Mouse (Mus musculus) limb, embryonic 12.5 days (tissue): ENCODE results near the gene Cep170. TPM values are rescaled to one million over a fixed set of nuclear protein-coding genes. Genes with fewer than 3 reads are reported as not detected.
A peak's percentile ranks its signal among the peaks of the same experiment; 100 is the strongest.

Experiments used
- ATAC-seq: fragments of 200-750 bp; cut with Nextera tagmentation; 2 replicates; pipeline ENCODE4 v1.8.0; 2017; ENCODE audit warnings: low read depth, moderate TSS enrichment; ENCODE audit not compliant: insufficient number of reproducible peaks, insufficient read depth, low FRiP score, low TSS enrichment
- H3K27ac ChIP-seq: fragments of 300-500 bp; sonication (generic); 2 replicates; pipeline ENCODE4 v1.5.1; 2016; ENCODE audit warnings: mild to moderate bottlenecking, moderate library complexity
- H3K27me3 ChIP-seq: fragments of 300-500 bp; sonication (generic); 2 replicates; pipeline ENCODE4 v1.6.1; 2016; ENCODE audit warnings: mild to moderate bottlenecking, moderate library complexity
- H3K36me3 ChIP-seq: fragments of 300-500 bp; sonication (generic); 2 replicates; pipeline ENCODE4 v1.6.1; 2016; ENCODE audit warnings: mild to moderate bottlenecking, moderate library complexity
- H3K4me1 ChIP-seq: fragments of 300-500 bp; sonication (generic); replicated peaks from 2 replicates; pipeline ENCODE4 v1.6.1; 2016
- H3K4me2 ChIP-seq: fragments of 300-500 bp; sonication (generic); 2 replicates; pipeline ENCODE4 v1.6.1; 2016; ENCODE audit warnings: mild to moderate bottlenecking, moderate library complexity
- H3K4me3 ChIP-seq: fragments of 300-500 bp; sonication (generic); replicated peaks from 2 replicates; pipeline ENCODE4 v1.5.1; 2016; ENCODE audit warnings: mild to moderate bottlenecking
- H3K9ac ChIP-seq: fragments of 300-500 bp; sonication (generic); replicated peaks from 2 replicates; pipeline ENCODE4 v1.6.1; 2016; ENCODE audit warnings: mild to moderate bottlenecking, moderate library complexity
- H3K9me3 ChIP-seq: fragments of 300-500 bp; sonication (generic); 2 replicates; pipeline ENCODE4 v1.6.1; 2016; ENCODE audit warnings: mild to moderate bottlenecking, moderate library complexity
- WGBS: fragments of 180-500 bp; shearing (Covaris S2); methylation state at CpG from one replicate; pipeline ENCODE4 v1.1.7; 2016; 5-methylcytosine and 5-hydroxymethylcytosine counted together
- polyA plus RNA-seq: library from polyadenylated mRNA; unstranded; fragments of >200 nt; fragmentation: Nextera tagmentation; extraction: Ambion mirVana; gene quantifications from 2 replicates; pipeline ENCODE4 v1.2.1, GENCODE M21; 2016

Cep170 gene
- polyA plus RNA-seq, 1 experiment from 2014 or later, result 36.4 TPM

DNA sequence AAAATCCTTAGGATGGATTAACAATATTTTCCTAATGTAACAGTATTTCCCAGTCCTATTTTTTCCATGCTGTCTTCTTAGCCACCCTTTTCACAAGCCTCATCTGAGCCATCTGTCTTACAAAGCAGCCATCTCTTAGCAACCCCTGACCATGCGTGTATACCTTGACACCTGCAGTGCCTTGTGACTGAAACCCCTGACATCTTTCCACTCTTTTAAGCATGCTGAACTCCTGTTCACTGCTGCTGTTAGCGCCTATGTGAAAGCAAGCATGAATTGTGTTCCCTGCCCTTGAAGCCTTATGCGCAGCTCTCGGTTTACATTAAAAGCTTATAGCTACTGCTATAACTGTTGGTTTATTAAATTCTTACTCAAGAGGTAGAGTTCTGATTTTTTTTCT, 11.2 kb upstream of the Cep170 start:
- H3K27me3 ChIP-seq, result no peaks in the 10 kb centered on the region
- no peak overlapping the region for H3K9ac ChIP-seq
- no peak for ATAC-seq
- no peaks in the 10 kb centered on the region for H3K9me3 ChIP-seq
- peaks cover 2% of the 10 kb centered on the region; the same call in 1 of the 2 replicates for H3K36me3 ChIP-seq
- no peak overlapping the region for H3K27ac ChIP-seq
- H3K4me2 ChIP-seq, result no peak overlapping the region
- no peaks in the 10 kb centered on the region for H3K4me1 ChIP-seq
- no peak overlapping the region for H3K4me3 ChIP-seq
- 91% methylated on average over 4 of the region's 4 CpGs for WGBS

GRCm38 (mm10) chr1:176824611-176825010, 10.7 kb upstream of the Cep170 start:
- no peak for ATAC-seq

GRCm38 (mm10) chr1:176823889-176824288, 10.0 kb upstream of the Cep170 start:
- ATAC-seq, result no peak
- Histone ChIP-seq H3K36me3 (peaks cover 2% of the 10 kb centered on the region; the same call in 1 of the 2 replicates), H3K9ac (no peak overlapping the region), H3K4me1 (no peaks in the 10 kb centered on the region), H3K27me3 (no peaks in the 10 kb centered on the region), H3K4me3 (no peak overlapping the region), H3K4me2 (no peak overlapping the region), H3K9me3 (no peaks in the 10 kb centered on the region), H3K27ac (no peak overlapping the region)
- 89% methylated on average over 8 of the region's 8 CpGs for WGBS

More at GRCm38 (mm10) chr1:176824611-176825010, 10.7 kb upstream of the Cep170 start:
- WGBS, result 75% methylated on average over 6 of the region's 6 CpGs
- Histone ChIP-seq H3K9me3 (no peaks in the 10 kb centered on the region), H3K9ac (no peak overlapping the region), H3K36me3 (peaks cover 2% of the 10 kb centered on the region; the same call in 1 of the 2 replicates), H3K4me2 (no peak overlapping the region), H3K27me3 (no peaks in the 10 kb centered on the region), H3K4me1 (no peaks in the 10 kb centered on the region), H3K4me3 (no peak overlapping the region), H3K27ac (no peak overlapping the region)

- no peak overlapping the region for H3K4me2 ChIP-seq
- H3K9ac ChIP-seq, result no peak overlapping the region
- H3K9me3 ChIP-seq, result no peaks in the 10 kb centered on the region
- WGBS, result 82% methylated on average over 4 of the region's 4 CpGs
- H3K4me1 ChIP-seq, result no peaks in the 10 kb centered on the region
- no peak overlapping the region for H3K27ac ChIP-seq
- no peaks in the 10 kb centered on the region for H3K27me3 ChIP-seq
- no peak for ATAC-seq
- H3K36me3 ChIP-seq, result no peaks in the 10 kb centered on the region
- no peak overlapping the region for H3K4me3 ChIP-seq
These were observed 9.1 kb upstream of the Cep170 start for GRCm38 (mm10) chr1:176822949-176823348.

- WGBS, result 58% methylated on average over 1 of the region's 1 CpGs
- no peaks in the 10 kb centered on the region for H3K9me3 ChIP-seq
- no peak for ATAC-seq
- H3K27me3 ChIP-seq, result no peaks in the 10 kb centered on the region
- H3K9ac ChIP-seq, result no peak overlapping the region
- H3K27ac ChIP-seq, result no peak overlapping the region
- no peak overlapping the region for H3K4me3 ChIP-seq
- H3K36me3 ChIP-seq, result no peaks in the 10 kb centered on the region
- no peaks in the 10 kb centered on the region for H3K4me1 ChIP-seq
- no peak overlapping the region for H3K4me2 ChIP-seq
These were observed 8.1 kb upstream of the Cep170 start for GRCm38 (mm10) chr1:176821929-176822328.

DNA sequence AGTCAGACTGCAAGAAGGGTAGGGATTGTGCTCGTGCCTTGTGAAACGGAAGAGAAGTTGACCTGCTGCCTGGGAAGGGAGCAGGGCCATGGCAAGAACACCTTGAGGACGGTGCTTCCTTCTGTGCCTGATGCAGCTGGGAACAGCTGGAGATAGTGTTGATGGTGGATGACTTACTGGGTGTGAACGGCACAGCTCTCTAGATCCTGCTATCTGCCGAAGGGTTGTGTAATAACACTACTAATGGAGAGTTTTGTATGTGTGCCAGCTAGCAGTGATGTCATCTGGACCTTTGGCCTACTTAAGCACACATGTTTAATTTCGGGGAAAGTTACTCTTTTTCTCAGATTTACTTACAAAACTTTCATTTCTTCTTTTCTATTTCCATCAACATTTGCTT, 4.9 kb upstream of the Cep170 start:
- 0 out of 2 replicates have a peak, but pooled peaks cover 2% of the 10 kb centered on the region for H3K4me1 ChIP-seq
- H3K27ac ChIP-seq, result no peak overlapping the region
- H3K9ac ChIP-seq, result no peak overlapping the region
- no peak for ATAC-seq
- H3K9me3 ChIP-seq, result no peaks in the 10 kb centered on the region
- H3K27me3 ChIP-seq, result no peaks in the 10 kb centered on the region
- WGBS, result 68% methylated on average over 6 of the region's 6 CpGs
- no peaks in the 10 kb centered on the region for H3K36me3 ChIP-seq
- H3K4me2 ChIP-seq, result no peak overlapping the region
- no peak overlapping the region for H3K4me3 ChIP-seq

GRCm38 (mm10) chr1:176818147-176818546, 4.3 kb upstream of the Cep170 start:
- Histone ChIP-seq H3K4me1 (0 out of 2 replicates have a peak, but pooled peaks cover 2% of the 10 kb centered on the region), H3K27ac (no peak overlapping the region), H3K27me3 (no peaks in the 10 kb centered on the region), H3K36me3 (no peaks in the 10 kb centered on the region), H3K9me3 (no peaks in the 10 kb centered on the region), H3K9ac (no peak overlapping the region), H3K4me3 (no peak overlapping the region), H3K4me2 (no peak overlapping the region)
- 77% methylated on average over 2 of the region's 2 CpGs for WGBS
- ATAC-seq, result no peak

DNA sequence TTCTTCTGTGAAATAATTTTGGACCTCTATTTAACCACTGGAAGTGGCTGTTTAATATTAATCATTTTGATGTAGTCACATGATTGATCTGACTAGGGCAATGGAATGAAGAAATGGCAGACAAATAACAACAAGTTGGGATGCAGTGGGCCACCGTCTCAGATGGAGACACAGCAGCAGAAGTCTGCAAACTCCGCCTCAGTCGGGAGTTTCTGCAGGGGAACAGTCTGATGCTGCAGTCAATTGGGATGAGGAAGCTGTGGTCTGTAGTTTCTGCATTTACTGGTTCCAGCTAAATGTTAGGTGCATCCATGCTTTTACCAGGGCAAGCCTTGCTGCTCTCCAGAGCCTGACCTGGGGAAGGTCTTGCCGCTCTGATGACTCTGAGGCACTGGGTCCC, 2.9 kb upstream of the Cep170 start:
- no peak overlapping the region for H3K4me2 ChIP-seq
- H3K36me3 ChIP-seq, result no peaks in the 10 kb centered on the region

DNA sequence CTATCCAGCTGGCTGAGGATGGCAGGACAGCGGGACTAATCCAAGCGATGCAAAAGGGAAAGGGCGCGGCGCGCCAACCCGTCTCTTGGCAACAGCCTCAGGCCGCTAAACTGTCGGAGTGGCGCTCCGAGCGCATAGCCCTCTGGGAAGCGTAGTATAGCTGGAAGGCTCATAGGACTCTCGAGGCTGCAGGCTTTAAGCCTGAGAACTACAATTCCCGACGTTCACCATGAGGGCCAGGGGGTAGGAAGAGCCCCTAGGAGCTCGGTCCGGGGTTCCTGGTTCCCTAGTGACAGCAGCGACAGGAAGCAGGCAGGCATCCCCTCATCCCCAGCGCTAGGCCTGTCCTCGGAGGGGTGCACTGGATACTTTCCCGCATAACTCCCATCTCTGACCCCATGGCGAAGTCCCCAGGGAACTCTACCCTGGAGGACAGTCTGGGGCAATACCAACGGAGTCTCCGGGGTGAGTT, 760 bp upstream of the Cep170 start, which contains the start of gene Sdccag8:
Gene Sdccag8 (plus strand): TSS at position 70 of the 472 bp plus-strand sequence.
- Histone ChIP-seq H3K9ac (peak within 1 kb of the TSS; percentile 93), H3K4me3 (peak within 1 kb of the TSS; percentile 85), H3K9me3 (no peaks in the 10 kb centered on the region), H3K36me3 (no peaks in the 10 kb centered on the region), H3K27me3 (no peaks in the 10 kb centered on the region), H3K4me2 (peak within 1 kb of the TSS; percentile 73), H3K27ac (peak within 1 kb of the TSS; percentile 99), H3K4me1 (peaks cover 16% of the 10 kb centered on the region)
- WGBS, result under 1% methylated on average over 25 of the region's 25 CpGs
- ATAC-seq, result peak; percentile 97

More for the DNA sequence above, 2.9 kb upstream of the Cep170 start:
- Histone ChIP-seq H3K27me3 (no peaks in the 10 kb centered on the region), H3K9ac (no peak overlapping the region), H3K9me3 (no peaks in the 10 kb centered on the region), H3K4me1 (peaks cover 8% of the 10 kb centered on the region), H3K4me3 (no peak overlapping the region), H3K27ac (no peak overlapping the region)
- WGBS, result 88% methylated on average over 4 of the region's 4 CpGs
- no peak for ATAC-seq

DNA sequence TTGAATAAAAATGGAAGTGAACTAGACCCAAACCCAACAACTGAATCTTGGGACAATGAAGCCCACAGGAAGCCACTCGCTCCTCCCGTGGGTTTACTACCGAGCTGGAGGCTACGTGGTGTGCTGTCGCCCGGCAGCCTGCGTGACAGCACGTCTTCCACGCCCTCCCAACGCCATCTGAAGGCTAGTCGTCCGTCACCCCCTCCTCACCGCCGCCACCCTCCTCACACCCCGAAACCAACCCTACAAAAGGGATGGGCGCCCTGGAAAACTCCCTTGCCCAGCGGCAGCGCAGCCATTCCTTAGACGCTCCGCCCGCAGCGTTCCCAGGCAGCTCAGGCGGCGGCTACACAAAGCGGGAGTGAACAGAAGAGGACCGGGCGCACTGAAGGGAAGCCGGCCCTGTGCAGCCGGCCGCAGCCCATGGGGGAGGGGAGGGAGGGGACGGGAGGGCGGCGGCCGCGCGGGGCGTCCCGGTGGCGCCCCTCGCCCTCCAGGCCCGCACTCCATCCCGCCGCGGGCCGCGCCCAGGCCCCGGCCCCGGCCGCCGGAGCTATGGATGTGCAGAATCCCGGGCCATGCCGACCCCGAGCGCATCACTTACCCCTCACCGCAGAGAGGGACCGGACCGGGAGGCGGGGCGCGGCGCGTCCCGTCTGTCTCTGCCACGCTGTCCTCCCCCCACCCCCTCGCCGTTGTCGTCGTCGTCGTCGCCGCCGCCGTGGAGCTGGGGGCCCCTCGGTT, 403 bp downstream of the Cep170 start:
- H3K9ac ChIP-seq, result peak overlapping the region; percentile 93
- H3K9me3 ChIP-seq, result no peaks in the 10 kb centered on the region
- peak; percentile 52 for ATAC-seq
- H3K27me3 ChIP-seq, result no peaks in the 10 kb centered on the region
- peaks cover 21% of the 10 kb centered on the region for H3K4me1 ChIP-seq
- no peaks in the 10 kb centered on the region for H3K36me3 ChIP-seq
- peak overlapping the region; percentile 73 for H3K4me2 ChIP-seq
- peak overlapping the region; percentile 85 for H3K4me3 ChIP-seq
- peak overlapping the region; percentile 99 for H3K27ac ChIP-seq
- WGBS, result 0% methylated on average over 62 of the region's 75 CpGs

DNA sequence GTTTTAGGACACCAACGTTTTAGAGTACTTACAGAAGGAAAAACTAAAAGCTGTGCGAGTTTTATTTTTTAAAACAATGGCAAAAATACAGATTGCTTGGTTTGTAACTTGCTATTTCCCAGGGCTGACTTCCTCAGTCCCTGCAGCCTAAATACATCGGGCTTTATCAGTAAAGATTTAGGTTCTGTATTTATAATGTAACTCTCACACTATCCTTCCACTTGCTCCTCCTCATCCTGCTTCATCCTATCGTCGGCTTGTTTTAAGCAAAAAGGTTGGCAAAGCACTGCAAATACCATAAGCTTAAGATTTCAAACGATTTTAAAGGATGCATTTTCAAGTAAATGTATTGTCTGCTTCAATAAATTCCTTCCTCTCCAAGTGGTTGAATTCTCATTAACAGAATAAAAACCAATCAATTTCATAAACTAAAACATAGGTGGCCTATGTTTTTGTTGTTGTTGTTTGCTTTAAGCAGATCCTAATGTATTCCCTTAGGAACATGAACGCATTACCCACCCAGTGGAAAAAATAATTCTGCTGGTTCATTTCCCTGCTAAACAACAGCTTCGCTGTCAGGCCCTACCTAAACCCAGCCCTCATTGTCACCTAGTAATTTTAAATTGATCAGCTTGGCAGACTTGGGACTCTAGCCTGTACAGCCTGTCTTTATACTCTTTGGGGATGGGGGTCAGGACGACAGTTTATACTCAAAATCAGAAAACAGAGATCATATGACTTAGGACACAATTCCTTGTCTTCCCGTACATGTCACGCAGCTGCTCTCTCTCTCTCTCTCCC, 1.2 kb downstream of the Cep170 start:
- WGBS, result 28% methylated on average over 11 of the region's 11 CpGs
- peak overlapping the region; percentile 73 for H3K4me2 ChIP-seq
- ATAC-seq, result no peak
- no peaks in the 10 kb centered on the region for H3K9me3 ChIP-seq
- H3K9ac ChIP-seq, result peak overlapping the region; percentile 93
- no peaks in the 10 kb centered on the region for H3K36me3 ChIP-seq
- H3K27ac ChIP-seq, result peak overlapping the region; percentile 99
- H3K4me1 ChIP-seq, result peaks cover 21% of the 10 kb centered on the region
- no peaks in the 10 kb centered on the region for H3K27me3 ChIP-seq
- peak overlapping the region; percentile 85 for H3K4me3 ChIP-seq
